Mouse (Mus musculus): ENCODE data around the gene Vmn1r25.
"Not testable (repeated sequence)": the region's sequence is repeated elsewhere in the genome, so short reads cannot be mapped to it uniquely, and the experiment has no call there.

Vmn1r25 gene

GRCm38 (mm10) chr6:57980710-57981109, at the start of gene Vmn1r25:
Gene Vmn1r25, minus strand, starts transcription at chr6:57980810.
- DNase-seq (ENCODE audit: low read depth in 1 of 2, low spot score in 2 of 2): no peak

GRCm38 (mm10) chr6:58017478-58017877, 36.9 kb upstream of the Vmn1r25 start:
- not testable (repeated sequence) for DNase-seq (ENCODE audit: low read depth in 1 of 2, low spot score in 2 of 2)

GRCm38 (mm10) chr6:58015059-58015458, 34.4 kb upstream of the Vmn1r25 start, which contains the start of gene Vmn1r26:
Gene Vmn1r26, minus strand, starts transcription at chr6:58015159.
- no peak for DNase-seq (ENCODE audit: low read depth in 1 of 2, low spot score in 2 of 2)

GRCm38 (mm10) chr6:57961403-57961802, 19.2 kb downstream of the Vmn1r25 start, which contains the start of gene Vmn1r24:
Gene Vmn1r24, minus strand, starts transcription at chr6:57961503.
- not testable (repeated sequence) for DNase-seq (ENCODE audit: low read depth in 1 of 2, low spot score in 2 of 2)
